Mouse (Mus musculus) kidney, adult 9 months (tissue): ENCODE measurements around the gene Sdhaf4.
"Not testable (repeated sequence)": the region's sequence is repeated elsewhere in the genome, so short reads cannot be mapped to it uniquely, and the experiment has no call there.

ENCODE experiments used
- DNase-seq: peaks from one replicate; pipeline ENCODE4 v3.0.0; 2022

The Sdhaf4 gene

GRCm38 (mm10) chr1:24005070-24005804 lies at the start of gene Sdhaf4:
TSS of gene Sdhaf4 (minus strand) at chr1:24005656.
- peak; percentile 93 for DNase-seq

GRCm38 (mm10) chr1:24046730-24047510 lies 41.5 kb upstream of the Sdhaf4 start:
- DNase-seq, result no peak

- no peak for DNase-seq
Observed at GRCm38 (mm10) chr1:24045627-24046026, 40.2 kb upstream of the Sdhaf4 start.

GRCm38 (mm10) chr1:24043007-24043406 lies 37.6 kb upstream of the Sdhaf4 start:
- DNase-seq, result no peak

- DNase-seq, result no peak
Observed at GRCm38 (mm10) chr1:24033759-24034423, 28.4 kb upstream of the Sdhaf4 start.

- DNase-seq, result peak; percentile 14
Observed at GRCm38 (mm10) chr1:24010821-24011220, 5.4 kb upstream of the Sdhaf4 start.

GRCm38 (mm10) chr1:24010016-24010415 lies 4.6 kb upstream of the Sdhaf4 start:
- DNase-seq, result no peak

- DNase-seq, result no peak
Observed at GRCm38 (mm10) chr1:24007621-24008020, 2.2 kb upstream of the Sdhaf4 start.

GRCm38 (mm10) chr1:23999318-23999717 lies 6.1 kb downstream of the Sdhaf4 start:
- no peak for DNase-seq

- DNase-seq, result no peak
Observed at GRCm38 (mm10) chr1:23998866-23999265, 6.6 kb downstream of the Sdhaf4 start.

- DNase-seq, result no peak
Observed at GRCm38 (mm10) chr1:23998120-23998810, 7.2 kb downstream of the Sdhaf4 start.

- no peak for DNase-seq
Observed at GRCm38 (mm10) chr1:23997493-23997892, 8.0 kb downstream of the Sdhaf4 start.

- DNase-seq, result no peak
Observed at GRCm38 (mm10) chr1:23995420-23995819, 10.0 kb downstream of the Sdhaf4 start.

- no peak for DNase-seq
Observed at GRCm38 (mm10) chr1:23983118-23983517, 22.3 kb downstream of the Sdhaf4 start.

GRCm38 (mm10) chr1:23978281-23978680 lies 27.2 kb downstream of the Sdhaf4 start:
- DNase-seq, result no peak

- not testable (repeated sequence) for DNase-seq
Observed at GRCm38 (mm10) chr1:23971159-23971558, 34.3 kb downstream of the Sdhaf4 start.

GRCm38 (mm10) chr1:23968027-23968725 lies 37.3 kb downstream of the Sdhaf4 start:
- no peak for DNase-seq

- no peak for DNase-seq
Observed at GRCm38 (mm10) chr1:23966226-23966625, 39.2 kb downstream of the Sdhaf4 start.

- DNase-seq, result no peak
Observed at GRCm38 (mm10) chr1:23959415-23959732, 46.1 kb downstream of the Sdhaf4 start.

- DNase-seq, result no peak
Observed at GRCm38 (mm10) chr1:23958668-23959414, 46.6 kb downstream of the Sdhaf4 start.

- DNase-seq, result peak; percentile 57
Observed at GRCm38 (mm10) chr1:23958101-23958500, 47.4 kb downstream of the Sdhaf4 start.

- no peak for DNase-seq
Observed at GRCm38 (mm10) chr1:23955539-23955938, 49.9 kb downstream of the Sdhaf4 start.
